Mouse (Mus musculus) cerebellum, adult 11-12 months (tissue): Measurements from ENCODE around the gene Abr.
A peak's percentile ranks its signal among the peaks of the same experiment; 100 is the strongest.

Experiments
- DNase-seq: peaks from one replicate; pipeline ENCODE4 v3.0.0; 2022

The Abr gene

DNA sequence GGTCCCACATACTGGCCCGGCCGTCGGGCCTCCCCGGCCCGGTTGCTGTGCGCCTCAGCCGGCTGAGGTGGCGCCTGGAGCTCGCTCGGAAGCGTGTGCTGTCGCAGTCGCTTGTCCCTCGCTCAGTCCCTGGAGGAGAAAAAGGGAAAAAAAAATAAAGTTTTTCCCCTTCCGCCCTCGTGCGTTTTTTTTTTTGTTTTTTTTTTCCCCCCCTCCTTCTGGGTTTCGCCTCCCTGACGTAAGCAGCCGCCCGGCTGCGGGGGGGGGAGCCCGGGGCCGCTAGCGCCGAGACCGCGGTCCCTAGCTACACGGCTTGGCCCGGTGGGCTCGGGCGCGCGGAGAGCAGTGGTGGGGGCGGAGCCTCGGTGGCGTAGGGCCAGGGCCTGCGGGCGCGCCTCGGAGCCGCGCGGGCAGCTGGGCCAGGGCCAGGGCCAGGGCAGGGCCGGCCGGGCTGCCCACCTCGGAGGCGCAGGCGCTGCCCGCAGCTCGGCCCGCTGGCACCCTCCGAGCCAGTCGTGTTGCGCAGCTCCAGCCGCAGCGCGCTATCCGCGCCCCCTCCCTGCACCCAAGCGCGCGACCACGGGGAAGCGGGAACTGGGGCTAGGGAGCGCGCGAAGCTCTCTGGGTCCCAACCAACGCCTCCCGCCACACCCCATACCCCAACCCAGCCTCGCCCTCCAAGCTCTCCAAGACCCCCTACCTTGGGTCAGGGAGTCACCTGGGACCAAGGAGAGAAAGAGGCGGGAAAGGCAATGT lies 1.3 kb upstream of the Abr start:
- DNase-seq = peak; percentile 18

DNA sequence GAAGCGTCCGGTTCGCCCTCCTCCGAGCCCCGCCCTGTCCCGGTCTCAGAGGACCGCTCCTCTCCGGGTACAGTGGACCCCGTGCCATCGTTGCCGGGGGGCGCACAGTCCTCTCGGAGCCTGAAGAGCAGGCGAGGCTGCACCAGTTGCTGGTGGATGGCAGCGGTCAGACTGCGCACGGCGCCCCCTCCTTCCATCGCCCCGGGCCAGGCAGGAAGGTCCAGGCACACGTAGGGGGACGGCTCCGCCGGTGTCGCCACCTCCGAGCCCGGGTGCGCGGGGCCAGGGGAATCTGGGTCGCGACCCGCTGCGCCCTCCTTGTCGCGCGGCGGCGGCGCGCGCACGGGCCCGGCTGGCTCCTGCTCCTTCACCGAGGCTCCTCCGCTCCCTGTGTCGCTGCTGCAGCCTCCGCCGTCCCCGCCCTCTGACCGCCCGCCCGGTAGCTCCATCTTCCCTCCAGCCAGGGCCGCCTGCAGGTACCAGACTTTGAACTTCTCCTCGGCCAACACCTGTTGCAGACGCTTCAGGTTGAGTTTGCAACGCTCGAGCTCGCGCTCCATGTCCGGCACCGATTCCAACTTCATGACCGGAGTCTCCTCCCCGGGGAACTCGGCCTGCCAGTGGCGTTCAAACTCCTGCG lies 572 bp upstream of the Abr start:
- DNase-seq = no peak

DNA sequence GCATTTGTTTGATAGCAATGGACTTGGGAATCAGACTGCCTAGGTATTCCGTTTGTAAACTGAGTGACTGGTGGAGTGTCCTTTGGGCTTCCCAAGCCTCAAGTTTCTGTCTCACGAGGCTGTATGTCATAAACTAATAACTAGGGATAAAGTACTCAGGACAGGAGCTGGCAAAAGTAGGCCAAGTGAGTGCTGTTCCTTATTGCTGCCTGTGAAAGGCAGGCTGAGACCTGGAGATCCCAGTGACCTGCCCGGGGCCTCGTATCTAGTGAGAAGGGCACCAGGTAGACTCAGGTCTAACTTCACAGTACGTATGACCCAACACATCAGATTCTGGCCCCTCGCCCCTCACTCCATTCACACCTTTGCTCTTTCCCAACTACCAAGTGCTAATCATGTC lies 4.0 kb downstream of the Abr start:
- DNase-seq = no peak

DNA sequence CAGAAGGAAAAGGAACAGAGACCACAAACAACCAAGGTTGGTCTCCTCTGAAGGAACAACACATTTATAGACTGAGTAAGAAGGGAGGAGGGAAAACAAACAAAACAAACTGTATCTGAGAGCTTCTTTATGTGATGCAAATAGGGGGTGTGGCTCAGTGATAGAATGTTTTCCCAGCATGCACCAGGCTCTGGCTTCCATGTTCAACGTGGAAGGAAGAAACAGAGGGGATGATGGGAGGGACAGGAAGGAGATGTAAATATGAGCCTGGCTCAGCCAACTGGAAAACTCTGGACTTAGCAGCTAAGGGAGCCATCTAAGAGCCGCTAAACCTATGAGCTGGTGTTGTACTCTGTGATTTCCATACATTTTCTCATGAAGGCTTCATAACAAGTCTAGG lies 7.9 kb downstream of the Abr start:
- no peak for DNase-seq

DNA sequence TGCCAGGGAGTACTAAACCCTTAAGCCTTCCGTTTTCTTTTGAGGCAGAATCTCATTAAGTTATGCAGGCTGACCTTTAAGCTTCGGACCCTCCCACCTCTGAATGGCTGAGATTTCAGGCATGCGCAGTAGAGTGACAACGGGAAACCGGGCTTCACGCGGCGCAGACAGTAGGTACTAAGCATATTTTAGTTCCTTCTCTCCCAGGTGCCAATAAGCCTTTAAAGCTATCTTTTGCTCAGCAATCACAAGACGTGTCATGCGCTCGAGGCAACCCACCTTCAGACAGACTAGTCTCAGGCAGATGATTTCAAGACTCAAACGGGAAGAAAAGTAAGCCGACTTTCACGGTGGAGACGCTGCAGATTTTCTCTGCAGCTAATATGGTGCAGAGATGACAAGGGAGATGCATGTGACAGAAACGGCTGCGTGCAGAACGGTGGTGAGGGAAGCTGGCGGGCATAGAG lies 9.4 kb downstream of the Abr start:
- peak; percentile 40 for DNase-seq

DNA sequence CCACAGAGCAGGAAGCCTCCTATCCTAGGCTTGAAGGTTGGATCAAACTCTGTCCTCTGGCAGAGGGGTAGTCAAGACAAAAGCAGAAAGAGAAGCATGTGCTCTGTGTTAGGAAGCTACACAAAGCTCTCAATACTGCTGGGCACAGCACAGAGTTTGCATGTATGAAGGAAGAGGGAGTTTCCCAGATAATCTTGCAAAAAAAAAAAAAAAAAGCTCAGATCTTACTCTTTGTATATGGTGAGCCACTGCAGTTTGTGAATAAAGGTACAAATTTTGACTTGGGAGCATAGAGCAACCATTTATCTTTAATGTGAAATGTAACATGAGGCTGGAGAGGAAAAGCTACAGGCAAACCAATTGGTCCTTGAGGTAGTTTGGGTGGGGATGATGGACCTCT lies 11.2 kb downstream of the Abr start:
- no peak for DNase-seq

DNA sequence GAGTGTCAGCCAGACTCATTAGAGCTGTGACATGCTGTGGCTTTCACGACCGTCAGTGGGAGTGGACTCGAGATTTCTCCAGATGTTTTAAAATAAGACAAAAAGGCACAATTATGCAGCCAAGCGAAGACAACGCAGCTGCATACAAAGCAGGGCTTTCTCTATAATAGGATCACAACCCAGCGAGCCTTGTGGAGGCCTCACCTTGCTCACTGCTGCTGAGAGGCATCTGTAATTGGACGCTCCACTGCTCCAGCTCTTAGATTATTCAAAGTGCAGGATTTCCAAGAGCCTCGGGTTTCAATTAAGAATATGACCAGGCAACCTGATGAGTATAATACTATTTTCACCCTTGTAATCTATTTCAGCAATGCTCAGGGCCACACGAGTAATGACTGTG lies 15.6 kb downstream of the Abr start:
- DNase-seq = no peak

DNA sequence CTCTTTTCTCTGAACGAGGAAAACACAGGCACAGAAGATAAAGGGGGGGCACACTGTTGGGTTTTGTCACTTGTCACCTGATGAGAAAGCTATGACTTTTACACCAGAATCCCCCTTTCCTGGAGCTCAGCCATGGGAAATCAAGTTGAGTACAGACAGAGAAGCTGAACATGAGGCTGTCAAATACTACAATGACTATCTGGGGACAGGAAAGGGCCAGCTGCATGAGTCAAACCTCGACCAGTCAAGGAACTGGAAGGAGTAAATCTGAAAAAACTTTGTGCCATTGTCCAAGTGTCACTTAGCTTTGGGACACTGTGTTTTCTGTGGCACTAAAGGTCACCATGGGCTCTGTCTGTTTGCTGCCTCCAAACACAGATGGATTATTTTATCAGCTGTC lies 22.9 kb downstream of the Abr start:
- no peak for DNase-seq

DNA sequence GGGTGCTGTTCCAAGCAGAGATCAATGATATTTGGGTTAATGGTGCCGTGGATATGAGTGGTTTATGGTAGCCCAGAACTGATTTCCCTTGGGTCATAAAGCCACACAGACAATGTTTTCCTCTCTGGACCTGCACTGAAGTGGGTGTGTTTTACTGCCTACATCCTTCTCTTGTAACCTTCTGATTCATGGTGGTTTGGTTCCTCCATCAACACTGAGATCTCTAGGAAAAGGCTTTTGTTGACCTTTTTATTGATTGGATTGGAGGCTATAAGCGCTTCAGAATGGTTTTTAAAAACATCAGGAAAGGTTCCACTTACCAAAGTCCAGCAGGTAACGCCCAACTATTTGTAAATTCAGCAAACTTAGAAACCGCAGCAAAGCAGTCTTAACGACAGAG lies 23.4 kb downstream of the Abr start:
- no peak for DNase-seq

DNA sequence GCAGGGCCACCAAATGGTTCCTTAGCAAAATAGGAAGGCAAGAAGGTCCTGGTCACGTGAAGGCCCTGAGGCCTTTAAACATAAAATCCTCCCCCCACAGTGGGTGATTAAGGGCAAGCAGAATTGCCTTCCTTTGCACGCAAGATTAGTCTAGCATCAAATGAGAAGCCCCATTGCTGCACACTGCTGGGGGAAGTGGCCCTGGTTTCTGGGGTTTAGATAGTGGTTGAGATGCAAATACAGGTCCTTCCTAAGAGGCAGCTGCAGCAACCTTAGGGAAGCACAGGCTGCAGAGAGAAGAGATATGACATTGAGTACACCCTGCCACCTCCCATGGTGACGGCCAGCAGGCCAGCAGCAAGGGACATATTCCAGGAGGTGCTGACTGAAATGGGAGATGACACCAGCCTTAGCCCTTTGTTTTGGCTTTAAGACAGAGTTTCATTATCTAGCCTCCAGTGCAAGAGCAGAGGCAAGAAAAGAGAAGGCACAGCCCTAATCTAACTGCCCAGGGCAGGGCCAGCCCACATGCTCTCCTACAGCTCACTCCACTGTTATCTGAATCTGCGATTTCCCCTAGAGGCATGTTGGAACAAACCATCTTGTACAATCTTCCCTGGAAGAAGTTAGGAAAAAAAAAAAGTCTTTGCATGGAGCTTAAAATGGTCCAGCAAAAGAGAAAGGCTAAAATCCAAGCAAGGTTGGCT lies 28.3 kb downstream of the Abr start:
- no peak for DNase-seq

DNA sequence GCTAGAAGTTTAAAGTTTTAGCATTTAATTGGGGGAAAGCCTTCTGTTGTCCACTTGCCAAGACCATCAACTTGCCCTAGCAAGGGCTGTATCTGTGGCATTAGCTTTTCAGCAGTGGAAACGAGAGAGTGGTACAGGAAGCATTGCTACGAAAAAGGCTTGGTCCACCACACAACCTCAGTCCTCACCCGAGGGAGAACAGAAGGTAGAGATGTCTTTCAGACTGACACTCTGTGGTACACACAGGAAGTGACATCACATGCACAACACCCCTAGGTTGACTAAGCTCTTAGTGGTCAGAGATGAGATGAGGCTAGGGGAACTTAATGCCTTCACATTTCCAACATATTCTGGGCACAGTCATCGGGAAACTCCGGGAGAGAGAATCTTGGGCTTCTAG lies 32.4 kb downstream of the Abr start:
- DNase-seq = no peak

DNA sequence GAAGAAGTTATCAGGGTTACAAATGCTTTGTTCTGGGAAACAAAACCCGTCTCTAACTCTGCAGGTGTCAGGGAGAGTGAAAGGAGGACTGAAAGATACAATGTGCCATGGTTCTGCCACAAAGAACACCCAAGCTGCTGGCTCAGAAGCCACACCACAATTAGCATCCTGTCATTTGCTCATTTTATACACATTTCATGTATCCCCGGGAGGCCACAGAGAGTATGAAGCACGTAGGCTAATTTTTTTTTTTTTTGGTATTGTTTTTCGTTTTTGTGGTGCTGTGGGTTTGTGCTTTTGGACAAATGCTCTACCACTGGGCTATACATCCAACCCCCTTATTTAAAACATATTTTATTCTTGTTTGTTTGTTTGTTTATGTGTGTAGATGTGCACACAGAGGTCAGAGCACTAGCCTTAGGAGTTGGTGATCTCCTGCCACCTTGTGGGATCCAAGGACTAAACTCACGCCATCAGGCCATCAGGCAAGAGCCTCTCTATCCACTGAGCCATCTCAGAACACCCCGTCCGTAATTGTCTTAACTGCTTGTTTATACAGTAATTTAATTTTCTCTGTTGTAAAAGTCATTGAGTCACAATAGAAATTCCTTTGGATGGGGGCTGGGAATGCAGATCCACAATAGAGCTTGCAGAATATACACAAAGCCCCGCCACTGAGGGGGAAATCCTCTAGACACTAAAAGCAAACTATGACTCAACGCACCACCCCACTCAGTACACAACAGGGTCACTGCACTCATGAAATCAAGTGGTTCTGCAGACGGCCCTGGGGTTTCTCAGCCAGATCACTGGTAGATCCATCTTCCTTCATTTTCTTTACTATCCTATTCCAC lies 33.3 kb downstream of the Abr start:
- no peak for DNase-seq

DNA sequence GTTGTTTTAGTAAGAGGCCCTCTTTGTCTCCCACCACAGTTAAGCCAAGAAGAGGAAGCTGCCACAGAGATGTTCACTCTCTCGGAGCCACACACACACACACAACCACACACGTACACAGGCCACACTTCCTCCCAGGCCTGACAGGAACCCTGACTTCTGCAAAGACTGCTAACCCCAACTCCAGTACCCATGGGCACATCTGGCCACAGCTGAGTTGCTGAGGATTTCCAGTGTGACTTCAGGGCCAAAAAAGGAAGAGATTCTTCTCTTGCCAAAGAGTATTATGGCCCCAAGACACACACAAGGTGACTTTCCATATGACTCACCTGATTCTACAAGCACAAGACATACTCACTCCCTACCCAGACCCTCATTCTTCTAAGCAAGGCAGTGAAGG lies 34.1 kb downstream of the Abr start:
- no peak for DNase-seq

DNA sequence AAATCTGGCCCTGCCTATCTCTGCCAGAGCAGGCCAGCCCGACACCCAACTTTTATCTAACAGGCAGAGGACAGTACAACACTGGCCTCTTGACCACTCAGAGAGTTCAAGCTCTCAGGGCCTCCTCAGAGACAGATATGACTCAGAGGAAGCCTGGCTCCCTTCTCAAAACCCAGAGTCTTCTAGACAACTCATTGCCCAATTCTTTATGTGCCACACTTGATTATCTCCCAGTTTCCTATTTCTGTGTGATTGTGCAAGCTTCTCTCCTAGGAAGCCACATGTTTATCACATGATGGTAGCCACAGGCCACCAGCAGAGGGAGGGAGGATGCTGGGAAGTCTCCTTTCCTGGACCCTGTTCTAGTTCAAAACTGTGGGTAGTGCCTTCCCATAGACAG lies 34.8 kb downstream of the Abr start:
- DNase-seq = no peak

DNA sequence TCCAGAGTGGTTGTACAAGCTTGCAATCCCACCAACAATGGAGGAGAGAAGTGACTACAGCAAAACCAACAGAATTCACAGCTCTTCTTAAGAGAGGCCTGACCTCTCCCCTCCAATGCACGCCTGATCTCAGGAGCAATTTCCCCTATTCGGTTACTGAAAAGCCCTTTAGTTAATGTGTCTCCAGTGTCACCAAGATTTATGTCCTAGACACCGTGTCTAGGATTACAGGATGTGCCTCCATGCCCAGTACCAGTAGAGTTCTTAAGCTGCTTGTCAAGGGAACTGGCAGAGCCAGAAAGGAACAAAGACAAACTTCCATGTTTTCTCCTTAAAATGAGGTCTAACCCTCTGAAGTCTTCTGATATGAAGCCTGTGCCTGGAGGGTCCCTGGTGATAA lies 36.0 kb downstream of the Abr start:
- DNase-seq = no peak

DNA sequence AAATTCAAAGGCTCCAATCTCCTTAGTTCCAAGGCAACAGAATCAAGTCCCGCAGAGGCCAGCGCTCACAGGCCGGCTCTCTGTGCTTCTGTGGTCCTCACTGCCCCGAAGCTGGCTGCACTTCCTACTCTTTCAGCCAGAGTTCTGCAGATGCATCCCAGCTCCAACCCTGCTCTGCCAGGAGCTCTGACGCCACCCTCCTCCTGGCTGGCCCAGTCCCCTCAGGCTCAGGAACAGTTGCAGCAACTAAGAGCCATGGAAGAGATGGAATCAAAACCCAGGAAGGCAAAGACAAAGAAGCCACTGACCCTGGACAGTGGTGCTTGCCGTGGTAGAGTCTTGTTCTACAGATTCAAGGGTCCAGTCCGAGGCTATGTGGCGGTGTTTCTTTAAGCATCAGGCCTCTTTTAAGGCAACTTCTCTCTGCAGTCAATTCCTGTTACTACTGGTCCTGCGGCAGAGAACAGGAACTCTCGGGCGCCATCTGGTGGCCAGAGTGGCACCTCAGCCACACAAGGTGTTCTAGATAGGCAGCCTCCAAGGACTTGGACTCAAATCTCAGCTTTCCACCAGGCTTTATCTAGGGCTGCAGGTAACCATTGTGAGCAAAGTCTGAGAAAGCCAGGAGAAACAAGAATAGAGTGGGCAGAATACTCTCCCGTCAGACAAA lies 44.4 kb downstream of the Abr start:
- peak; percentile 74 for DNase-seq

DNA sequence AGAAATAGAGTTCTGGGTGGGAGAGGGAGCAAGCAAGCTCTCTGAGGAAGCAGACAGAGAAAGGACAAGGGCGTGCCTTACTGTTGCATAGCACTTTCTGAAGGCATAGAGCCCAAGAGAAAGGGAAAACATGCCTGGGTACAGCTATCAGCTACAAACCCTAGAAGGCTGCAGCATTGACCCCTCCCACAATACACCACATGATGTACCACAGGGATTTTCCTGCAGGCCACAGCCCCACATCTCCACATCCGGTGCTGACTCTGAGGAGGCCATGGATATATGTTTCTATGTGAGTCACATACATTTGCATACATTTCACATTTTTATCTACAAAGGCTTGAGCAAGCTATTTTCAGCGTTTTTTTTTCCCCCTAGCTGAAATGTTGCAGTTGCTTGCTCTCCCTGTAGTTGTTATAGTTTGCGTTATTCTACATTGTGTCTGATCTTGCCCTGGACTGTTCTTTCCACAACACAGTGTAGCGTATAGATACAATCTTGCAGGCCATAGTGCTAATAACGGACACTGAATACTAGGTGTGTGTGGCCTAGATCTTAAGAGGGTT lies 49.2 kb downstream of the Abr start:
- DNase-seq = no peak

DNA sequence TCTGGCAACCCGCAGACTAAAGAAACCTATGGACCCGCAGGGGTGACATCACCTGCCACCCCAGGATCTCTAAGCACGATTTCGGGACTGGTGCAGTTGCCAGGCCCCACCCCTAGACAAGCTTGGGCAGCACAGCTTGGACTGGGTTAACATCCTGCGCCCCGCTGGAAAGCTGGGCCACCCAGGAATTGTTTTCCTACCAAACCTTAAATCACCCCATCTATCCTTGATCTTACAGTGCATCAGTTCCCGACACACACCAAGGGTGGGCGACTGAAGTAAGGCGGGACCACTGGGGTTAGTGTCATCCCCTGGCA lies 50.5 kb downstream of the Abr start:
- DNase-seq = no peak

DNA sequence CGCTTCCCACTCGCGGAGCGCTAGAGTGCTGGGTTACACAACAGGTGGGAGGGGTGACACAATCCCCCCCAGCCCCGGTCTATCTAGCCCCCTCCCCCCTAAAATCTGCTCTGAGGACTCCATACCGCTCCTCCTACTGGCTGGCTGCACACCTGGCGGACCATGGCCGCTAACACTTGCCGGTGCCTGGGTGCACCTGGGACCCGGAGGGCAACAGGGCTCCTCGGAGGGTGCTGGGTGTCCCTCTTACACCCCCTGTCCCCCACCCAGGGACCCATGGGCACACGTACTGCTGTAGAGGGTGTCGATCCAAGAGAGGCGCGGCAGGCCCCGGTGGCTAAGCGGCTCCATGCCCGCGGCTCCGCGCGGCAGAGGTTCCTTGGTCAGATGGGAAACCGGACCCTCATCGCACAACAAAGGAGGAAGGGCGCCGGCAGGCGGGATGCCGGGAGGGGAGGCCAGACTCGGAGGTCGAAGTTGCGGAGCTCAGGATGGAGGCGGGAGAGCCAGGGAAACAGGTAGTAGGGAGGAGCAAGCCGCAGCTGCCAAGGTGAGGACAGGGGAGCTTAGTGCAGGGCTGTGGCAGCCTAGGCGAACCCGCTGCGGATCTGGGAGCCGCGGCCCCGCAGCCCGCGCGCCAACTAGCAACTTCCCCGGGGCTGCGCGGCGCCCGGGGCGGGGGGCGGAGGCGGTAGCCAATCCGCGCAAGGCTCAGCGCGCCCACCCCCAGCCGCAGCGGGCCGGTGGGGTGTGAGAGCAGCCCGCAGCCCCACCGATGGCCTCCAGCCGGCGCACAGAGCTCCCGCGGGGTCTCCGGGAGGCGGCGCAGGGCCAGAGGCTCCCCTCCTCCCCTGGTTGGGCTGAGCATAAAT lies 51.1 kb downstream of the Abr start:
- DNase-seq = no peak

DNA sequence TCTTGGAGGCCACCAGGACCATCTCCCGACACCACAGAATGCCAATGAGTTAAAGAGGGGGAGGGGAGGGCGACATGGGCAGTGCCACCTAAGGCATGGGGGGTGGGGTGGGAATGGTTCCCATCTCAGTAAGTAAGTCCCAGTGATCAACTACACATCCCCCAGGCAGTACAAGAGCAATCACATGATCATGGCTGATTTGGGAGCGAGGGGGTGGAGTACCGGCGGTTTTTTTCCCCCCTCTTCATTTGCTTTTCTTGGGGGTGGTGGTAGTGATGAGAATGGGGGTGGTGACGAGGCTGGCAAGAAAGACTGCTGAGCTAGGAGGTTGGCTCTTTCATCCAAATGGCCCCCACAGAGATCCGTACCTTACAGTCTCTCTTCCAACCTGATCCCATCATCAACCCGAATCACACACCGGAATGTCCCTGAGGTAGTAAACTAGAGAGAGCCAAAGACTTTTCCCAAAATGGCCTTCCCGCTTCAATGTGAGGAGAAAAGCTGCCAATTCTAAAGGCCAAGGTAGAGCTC lies 51.8 kb downstream of the Abr start:
- DNase-seq = no peak

DNA sequence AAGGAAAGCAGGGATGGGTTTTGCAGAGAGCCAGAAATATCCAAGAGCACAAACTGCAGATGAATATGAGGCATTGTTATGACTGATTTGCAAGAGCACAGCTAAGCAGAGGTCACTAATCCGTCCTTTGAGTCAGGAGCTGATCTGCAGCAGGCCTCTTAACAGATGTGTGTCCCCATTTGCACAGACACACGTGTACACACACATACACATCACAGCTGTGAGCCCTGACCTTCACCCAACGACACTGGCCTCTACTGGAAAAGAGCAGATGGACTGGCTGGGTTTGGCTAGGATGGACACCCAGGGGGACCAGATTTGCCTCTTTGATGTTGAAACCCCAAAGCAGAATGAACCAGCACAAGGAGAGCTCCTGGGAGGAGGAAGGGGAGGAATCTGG lies 52.7 kb downstream of the Abr start:
- no peak for DNase-seq
